Mouse (Mus musculus): ENCODE results near the gene Rpgr. TPM values are rescaled to one million over a fixed set of nuclear protein-coding genes. Genes with fewer than 3 reads are reported as not detected.

Gene Rpgr
- polyA plus RNA-seq, 1 experiment from 2014 or later: 9.5 TPM

DNA sequence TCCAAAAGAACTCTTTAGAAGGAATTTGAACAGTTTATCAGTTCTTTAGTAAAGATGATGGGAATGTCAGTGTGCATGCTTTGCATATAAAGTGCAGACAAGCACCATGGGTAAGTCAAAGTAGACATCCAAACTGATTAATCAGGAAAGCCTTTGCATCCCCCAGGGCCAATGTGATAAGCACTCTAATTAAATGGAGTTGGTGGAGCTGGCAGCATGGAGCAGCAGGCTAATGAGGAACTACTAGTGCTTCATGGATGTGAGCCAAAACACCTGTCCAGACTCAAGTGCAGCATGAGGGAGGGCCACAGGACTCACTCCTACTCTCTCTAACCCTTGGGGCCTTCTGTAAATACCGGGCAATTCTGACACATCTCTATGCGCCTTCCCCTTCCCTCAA, 145.2 kb downstream of the Rpgr start:
- H3K36me3 ChIP-seq: no peaks in the 10 kb centered on the region
- no peaks in the 10 kb centered on the region for H3K9me3 ChIP-seq
- H3K27ac ChIP-seq: no peak overlapping the region
- H3K9ac ChIP-seq: no peak overlapping the region
- no peak for ATAC-seq (ENCODE audit: insufficient number of reproducible peaks, low FRiP score, low TSS enrichment, low read depth)
- WGBS: 69% methylated on average over 2 of the region's 2 CpGs
- H3K4me2 ChIP-seq: no peak overlapping the region
- H3K4me3 ChIP-seq: no peak overlapping the region
- no peaks in the 10 kb centered on the region for H3K4me1 ChIP-seq
- no peaks in the 10 kb centered on the region for H3K27me3 ChIP-seq

DNA sequence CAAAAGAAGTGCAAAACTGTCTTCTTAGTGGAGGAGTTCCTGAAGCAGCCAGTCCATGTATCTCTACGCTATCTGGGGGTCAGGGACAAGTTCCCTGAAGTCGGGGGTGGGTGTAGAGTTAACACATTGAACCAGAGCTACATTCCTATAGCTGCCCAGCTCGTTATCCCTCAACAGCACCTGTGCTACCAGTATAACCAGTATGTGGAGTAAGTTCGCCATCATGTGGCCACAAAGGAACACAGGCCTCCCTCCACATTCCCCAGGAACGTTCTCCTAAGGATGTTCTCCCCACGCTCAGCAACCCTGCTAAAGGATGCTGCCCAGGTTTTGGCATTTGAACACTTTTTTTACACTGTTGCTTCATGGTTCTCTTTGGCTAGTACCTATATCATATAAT, 146.0 kb downstream of the Rpgr start:
- Histone ChIP-seq H3K4me1 (no peaks in the 10 kb centered on the region), H3K36me3 (no peaks in the 10 kb centered on the region), H3K27ac (no peak overlapping the region), H3K9ac (no peak overlapping the region), H3K4me2 (no peak overlapping the region), H3K27me3 (no peaks in the 10 kb centered on the region), H3K9me3 (no peaks in the 10 kb centered on the region), H3K4me3 (no peak overlapping the region)
- no peak for ATAC-seq (ENCODE audit: insufficient number of reproducible peaks, low FRiP score, low TSS enrichment, low read depth)
- 25% methylated on average over 6 of the region's 6 CpGs for WGBS

DNA sequence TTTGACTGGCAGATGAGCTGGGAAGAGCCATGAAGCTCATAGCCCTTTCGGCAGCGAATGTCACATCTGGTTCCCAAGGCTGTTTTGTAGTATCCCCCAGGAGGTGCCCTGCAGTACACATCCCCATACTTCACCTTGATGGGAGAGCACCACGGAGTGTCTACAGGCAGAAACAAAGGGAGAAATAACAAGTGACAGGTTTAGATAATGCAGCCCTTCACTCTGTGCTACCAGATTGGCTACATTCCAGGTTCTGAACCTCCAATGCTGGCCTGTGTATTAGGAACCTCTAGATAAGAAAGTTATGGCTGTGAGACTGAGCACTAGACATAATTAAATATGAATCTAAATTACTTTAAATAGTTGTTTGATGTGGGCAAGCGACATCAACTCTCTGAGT, 147.3 kb downstream of the Rpgr start:
- H3K9me3 ChIP-seq: no peaks in the 10 kb centered on the region
- H3K4me1 ChIP-seq: no peaks in the 10 kb centered on the region
- H3K4me2 ChIP-seq: no peak overlapping the region
- no peaks in the 10 kb centered on the region for H3K36me3 ChIP-seq
- 73% methylated on average over 4 of the region's 4 CpGs for WGBS
- no peak overlapping the region for H3K9ac ChIP-seq
- ATAC-seq (ENCODE audit: insufficient number of reproducible peaks, low FRiP score, low TSS enrichment, low read depth): no peak
- H3K27ac ChIP-seq: no peak overlapping the region
- no peak overlapping the region for H3K4me3 ChIP-seq
- H3K27me3 ChIP-seq: no peaks in the 10 kb centered on the region

DNA sequence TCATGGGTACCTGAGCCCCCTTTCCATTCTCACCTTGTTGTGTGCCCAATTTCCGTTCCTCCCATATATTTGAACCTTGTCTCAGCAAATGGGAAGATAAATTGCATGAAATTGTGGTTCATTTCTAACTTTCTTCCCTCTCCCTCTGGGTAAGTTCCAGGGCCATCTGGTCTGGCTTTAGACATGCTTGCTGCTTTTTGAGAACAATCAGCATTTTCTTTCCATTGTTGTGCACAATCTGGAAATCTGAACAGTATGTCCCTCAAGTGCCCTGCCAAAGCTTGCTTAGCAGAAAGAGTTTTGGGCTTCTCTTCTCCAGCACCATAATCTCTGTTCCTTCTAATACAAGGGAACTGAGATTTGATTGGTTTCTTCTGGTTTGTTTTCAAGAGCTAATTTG, 152.9 kb downstream of the Rpgr start:
- H3K4me2 ChIP-seq: no peak overlapping the region
- no peaks in the 10 kb centered on the region for H3K27me3 ChIP-seq
- no peak overlapping the region for H3K9ac ChIP-seq
- no peaks in the 10 kb centered on the region for H3K36me3 ChIP-seq
- 66% methylated on average over 1 of the region's 1 CpGs for WGBS
- H3K9me3 ChIP-seq: no peaks in the 10 kb centered on the region
- ATAC-seq (ENCODE audit: insufficient number of reproducible peaks, low FRiP score, low TSS enrichment, low read depth): no peak
- no peak overlapping the region for H3K4me3 ChIP-seq
- no peak overlapping the region for H3K27ac ChIP-seq
- no peaks in the 10 kb centered on the region for H3K4me1 ChIP-seq

DNA sequence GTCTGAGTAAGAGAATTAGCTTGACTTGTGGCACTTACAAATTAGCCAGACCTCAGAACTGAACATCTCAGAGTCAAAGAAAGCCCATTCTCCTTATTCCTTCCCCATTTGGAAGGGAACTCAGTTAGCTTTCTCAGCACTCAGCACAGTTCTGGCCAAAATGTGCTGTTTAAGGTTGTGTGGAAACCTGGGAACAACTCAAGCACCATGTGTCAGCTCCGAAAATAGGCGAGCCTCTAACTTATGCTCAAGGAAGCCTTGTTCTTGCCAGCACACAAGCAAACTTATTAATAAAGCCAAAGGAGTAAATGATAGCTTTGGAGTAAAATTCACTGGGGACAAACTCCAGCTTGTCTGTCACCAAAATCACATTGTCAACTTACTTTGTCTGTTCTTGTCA, 153.4 kb downstream of the Rpgr start:
- Histone ChIP-seq H3K9ac (no peak overlapping the region), H3K27me3 (no peaks in the 10 kb centered on the region), H3K9me3 (no peaks in the 10 kb centered on the region), H3K4me1 (no peaks in the 10 kb centered on the region), H3K4me3 (no peak overlapping the region), H3K4me2 (no peak overlapping the region), H3K27ac (no peak overlapping the region), H3K36me3 (no peaks in the 10 kb centered on the region)
- WGBS: 69% methylated on average over 2 of the region's 2 CpGs
- ATAC-seq (ENCODE audit: insufficient number of reproducible peaks, low FRiP score, low TSS enrichment, low read depth): no peak

DNA sequence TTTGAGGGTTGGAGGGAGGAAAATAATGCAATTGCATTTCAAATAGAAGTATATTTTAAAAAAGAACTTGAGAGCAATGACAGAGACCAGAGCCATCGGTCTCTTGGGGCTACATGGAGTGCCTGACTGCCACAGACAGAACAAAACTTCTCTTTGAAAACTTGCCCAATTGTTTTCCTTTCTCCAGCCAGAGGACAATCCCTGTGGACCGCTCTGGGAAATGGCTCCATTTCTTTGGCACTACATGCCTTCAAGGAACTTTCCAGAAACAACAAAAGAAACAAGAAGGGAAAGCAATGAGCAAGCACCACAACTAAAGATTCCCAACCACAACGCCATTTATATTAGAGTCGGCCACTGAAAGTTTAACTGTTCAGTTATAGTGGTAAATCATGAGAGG, 154.5 kb downstream of the Rpgr start:
- Histone ChIP-seq H3K9ac (no peak overlapping the region), H3K27me3 (no peaks in the 10 kb centered on the region), H3K4me1 (no peaks in the 10 kb centered on the region), H3K4me3 (no peak overlapping the region), H3K9me3 (no peaks in the 10 kb centered on the region), H3K27ac (no peak overlapping the region), H3K36me3 (no peaks in the 10 kb centered on the region), H3K4me2 (no peak overlapping the region)
- WGBS: 85% methylated on average over 4 of the region's 4 CpGs
- no peak for ATAC-seq (ENCODE audit: insufficient number of reproducible peaks, low FRiP score, low TSS enrichment, low read depth)

DNA sequence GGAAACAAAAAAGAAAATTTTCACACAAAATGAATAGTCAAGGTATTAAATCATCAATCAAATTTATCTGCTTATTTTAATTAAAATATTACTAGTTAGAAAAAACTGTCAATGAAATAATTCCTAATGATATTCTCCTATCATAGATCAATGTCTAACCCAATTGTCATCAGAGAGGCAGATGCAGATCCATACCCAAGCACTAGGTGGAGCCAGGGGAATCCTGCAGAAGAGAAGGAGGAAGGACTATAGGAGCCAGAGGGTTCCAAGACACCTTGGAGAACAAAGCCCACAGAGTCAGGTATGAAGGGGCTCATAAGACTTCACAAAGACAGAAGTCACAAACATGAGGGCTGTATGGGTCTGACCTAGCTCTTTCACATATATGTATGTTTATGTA, 182.1 kb downstream of the Rpgr start:
- no peak for ATAC-seq (ENCODE audit: insufficient number of reproducible peaks, low FRiP score, low TSS enrichment, low read depth)
- H3K36me3 ChIP-seq: no peaks in the 10 kb centered on the region
- H3K9ac ChIP-seq: no peak overlapping the region
- H3K27ac ChIP-seq: no peak overlapping the region
- H3K4me1 ChIP-seq: no peaks in the 10 kb centered on the region
- no peak overlapping the region for H3K4me2 ChIP-seq
- no peak overlapping the region for H3K4me3 ChIP-seq
- H3K9me3 ChIP-seq: no peaks in the 10 kb centered on the region
- H3K27me3 ChIP-seq: no peaks in the 10 kb centered on the region

Other genes with a start within 250 kb of the Rpgr start
- 76.7 and 88.1 TPM in 2 replicates for gene Srpx, start 99.2 kb downstream of the Rpgr start, polyA plus RNA-seq (2015; fragmentation: Nextera tagmentation; extraction: Ambion mirVana)
- gene Otc, start 35.4 kb upstream of the Rpgr start, polyA plus RNA-seq (2015; fragmentation: Nextera tagmentation; extraction: Ambion mirVana): not detected in 2 replicates

Data from limb, embryonic 15.5 days (tissue).